8 mouse cellular contexts compared by ENCODE assay signal in the genomic region with DNA sequence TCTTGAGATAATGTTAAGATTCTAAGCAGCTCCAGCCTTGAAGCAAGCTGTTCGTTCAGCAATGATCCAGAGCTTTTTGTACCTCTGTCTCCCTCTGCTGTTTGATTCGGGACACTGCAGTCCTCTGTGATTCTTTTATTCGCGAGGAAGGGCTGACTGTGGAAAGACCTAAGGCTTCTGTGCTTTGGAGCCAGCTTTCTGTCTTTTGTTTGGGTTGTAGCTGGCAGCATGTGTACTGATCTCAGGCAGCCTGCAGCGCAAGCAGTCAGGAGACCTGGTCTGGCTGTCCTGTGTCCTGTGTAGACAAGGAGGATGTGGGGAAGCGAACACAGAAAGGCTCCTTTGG. TPM values are rescaled to one million over a fixed set of nuclear protein-coding genes. Genes with fewer than 3 reads are reported as not detected.
DNase-seq lines count a peak whose midpoint lies in the region; ATAC-seq lines count a peak whose summit lies in the region.

No protein-coding gene starts in this region.

- WGBS in hindbrain, embryonic 11.5 days = 8% methylated on average over 6 of the region's 6 CpGs
- 8% methylated on average over 6 of the region's 6 CpGs for WGBS in lung, embryonic 16.5 days

- 0 out of 2 replicates have a peak, but pooled peaks cover 2% of the 10 kb centered on the region for H3K27me3 ChIP-seq in hindbrain, embryonic 11.5 days (ENCODE audit: control insufficient read depth, insufficient read depth, low read length)
- no peaks in the 10 kb centered on the region for H3K27me3 ChIP-seq in lung, embryonic 16.5 days (ENCODE audit: control insufficient read depth, insufficient read depth, low read depth, low read length)

- no peak overlapping the region for H3K27ac ChIP-seq in hindbrain, embryonic 11.5 days (ENCODE audit: low read depth, low read length)
- peak overlapping the region; percentile 83; the same call in 1 of the 2 replicates for H3K27ac ChIP-seq in lung, embryonic 16.5 days (ENCODE audit: low read length)

- peak overlapping the region; percentile 26; the same call in 1 of the 2 replicates for H3K4me3 ChIP-seq in hindbrain, embryonic 11.5 days (ENCODE audit: low read depth, low read length)
- peak overlapping the region; percentile 49 for H3K4me3 ChIP-seq in lung, embryonic 16.5 days (ENCODE audit: low read length)

- peak overlapping the region; percentile 48; the same call in 1 of the 2 replicates for H3K9ac ChIP-seq in hindbrain, embryonic 11.5 days (ENCODE audit: low read depth, low read length)
- H3K9ac ChIP-seq in lung, embryonic 16.5 days (ENCODE audit: low read length) = peak overlapping the region; percentile 56

- peak overlapping the region; percentile 75 for H3K4me2 ChIP-seq in hindbrain, embryonic 11.5 days (replicated peaks; ENCODE audit: low read depth, low read length)
- peak overlapping the region; percentile 97 for H3K4me2 ChIP-seq in lung, embryonic 16.5 days (ENCODE audit: low read depth, low read length)

- H3K9me3 ChIP-seq in hindbrain, embryonic 11.5 days (ENCODE audit: control insufficient read depth, low read length) = no peaks in the 10 kb centered on the region
- no peaks in the 10 kb centered on the region for H3K9me3 ChIP-seq in lung, embryonic 16.5 days (ENCODE audit: control insufficient read depth, low read length)

- H3K36me3 ChIP-seq in hindbrain, embryonic 11.5 days (ENCODE audit: control insufficient read depth, insufficient read depth, low read length) = no peaks in the 10 kb centered on the region
- no peaks in the 10 kb centered on the region for H3K36me3 ChIP-seq in lung, embryonic 16.5 days (ENCODE audit: control insufficient read depth, insufficient read depth, low read length)

- peak; percentile 66 for DNase-seq in MEL-GATA-1-ER (ENCODE audit: extremely low read depth, low read depth)
- peak; percentile 88 for DNase-seq in cerebellum, adult 9-10 months
- DNase-seq in frontal cortex, adult 2 months (ENCODE audit: extremely low spot score in 1 of 2, low spot score in 1 of 2) = peak; percentile 67 to 93
- peak; percentile 91 for DNase-seq in hindbrain, embryonic 11.5 days (ENCODE audit: low spot score)
- peak; percentile 64 for DNase-seq in layer of hippocampus, adult 9-11 months
- peak; percentile 79 for DNase-seq in ovary, postnatal 14 days (ENCODE audit: low spot score)
- DNase-seq in thymus, postnatal 14 days = peak; percentile 62

- peaks cover 3% of the 10 kb centered on the region; the same call in 1 of the 2 replicates for H3K4me1 ChIP-seq in hindbrain, embryonic 11.5 days (replicated peaks; ENCODE audit: control insufficient read depth, insufficient read depth, low read length)
- peaks cover 6% of the 10 kb centered on the region for H3K4me1 ChIP-seq in lung, embryonic 16.5 days (replicated peaks; ENCODE audit: control insufficient read depth, insufficient read depth, low read length)

- peak; percentile 79 for ATAC-seq in hindbrain, embryonic 11.5 days (ENCODE audit: low FRiP score)
- peak; percentile 68 for ATAC-seq in lung, embryonic 16.5 days (ENCODE audit: low read depth)

RNA-seq across cellular contexts. Expression of gene Esr2, which starts 19.6 kb away (rescaled TPM):
- polyA plus RNA-seq in frontal cortex, adult 2 months (2012; rRNA removed) = 0.22 and 0.25 TPM in 2 replicates
- 0.17 and 0.26 TPM in 2 replicates for polyA plus RNA-seq in hindbrain, embryonic 11.5 days (2014; fragmentation: Nextera tagmentation; extraction: Ambion mirVana)
- polyA plus RNA-seq in lung, embryonic 16.5 days (2015; fragmentation: Nextera tagmentation; extraction: Ambion mirVana) = 0.28 and 0.46 TPM in 2 replicates

RNA-seq across cellular contexts. Expression of gene Tex21, which starts 49.9 kb away (rescaled TPM):
- polyA plus RNA-seq in frontal cortex, adult 2 months (2012; rRNA removed) = not detected in 2 replicates
- not detected in 2 replicates for polyA plus RNA-seq in hindbrain, embryonic 11.5 days (2014; fragmentation: Nextera tagmentation; extraction: Ambion mirVana)
- polyA plus RNA-seq in lung, embryonic 16.5 days (2015; fragmentation: Nextera tagmentation; extraction: Ambion mirVana) = not detected in 2 replicates

RNA-seq across cellular contexts. Expression of gene Mthfd1, which starts 58.4 kb away (rescaled TPM):
- polyA plus RNA-seq in frontal cortex, adult 2 months (2012; rRNA removed) = 33.9 and 34.3 TPM in 2 replicates
- 49.5 and 54.4 TPM in 2 replicates for polyA plus RNA-seq in hindbrain, embryonic 11.5 days (2014; fragmentation: Nextera tagmentation; extraction: Ambion mirVana)
- polyA plus RNA-seq in lung, embryonic 16.5 days (2015; fragmentation: Nextera tagmentation; extraction: Ambion mirVana) = 92.9 and 93.2 TPM in 2 replicates
